Mouse (Mus musculus) brain, embryonic 14.5 days (tissue): ENCODE measurements at regions not wholly inside any gene's neighbourhood (a gene's known extent, or its start where the extent isn't known, plus 50 kb on each side); places are given as distances from the start of the nearest gene placed in this dataset.

Source experiments
- DNase-seq: peaks from one replicate; pipeline ENCODE4 v3.0.0-alpha.2; 2011; ENCODE audit warnings: low read depth
- CTCF ChIP-seq: fragments of 200-500 bp; IDR thresholded peaks from 2 replicates; pipeline ENCODE4 v1.5.1; 2012; ENCODE audit warnings: inconsistent platforms, mild to moderate bottlenecking, moderate library complexity, borderline replicate concordance; ENCODE audit not compliant: insufficient read depth, insufficient read length; ENCODE audit errors: extremely low read depth
- POLR2A ChIP-seq: fragments of 200-500 bp; IDR thresholded peaks from 2 replicates; pipeline ENCODE4 v1.6.1; 2012; ENCODE audit warnings: mild to moderate bottlenecking, inconsistent platforms, borderline replicate concordance; ENCODE audit not compliant: poor library complexity, insufficient read depth, insufficient read length, severe bottlenecking; ENCODE audit errors: extremely low read depth

DNA sequence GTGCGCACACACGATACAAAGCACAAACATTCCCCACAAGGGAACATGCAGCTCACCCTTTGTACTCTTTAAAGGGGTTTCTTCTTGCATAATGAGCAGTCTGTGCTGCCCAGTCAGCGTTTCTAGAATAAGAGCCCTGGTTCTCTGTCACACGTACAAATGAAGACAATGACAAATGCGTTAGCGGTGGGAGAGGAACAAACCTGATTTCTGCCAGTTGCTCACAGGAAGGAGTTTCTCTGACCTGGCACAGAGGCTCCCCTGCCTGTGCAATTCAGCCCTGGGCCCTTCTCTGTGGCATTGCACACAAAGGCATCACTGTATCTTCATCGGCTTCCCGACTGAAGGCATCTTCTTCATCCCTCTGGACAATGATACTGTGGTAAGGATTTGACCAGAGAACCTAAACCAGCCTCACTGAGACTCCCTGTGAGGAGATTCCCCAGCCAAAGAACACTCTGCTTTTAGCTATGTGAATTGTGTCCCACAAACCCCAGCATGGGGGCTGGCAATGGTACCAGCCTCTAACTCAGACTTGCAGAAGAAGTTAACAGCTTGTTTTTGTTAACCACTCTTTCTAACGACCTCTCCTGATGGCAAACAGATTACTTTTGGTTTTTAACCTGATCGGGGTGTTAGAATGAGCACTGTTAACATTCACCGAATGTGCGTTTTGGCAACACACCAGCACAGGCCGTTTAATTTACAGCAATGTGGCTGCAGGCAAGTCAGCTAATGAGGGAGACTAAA, 139.5 kb upstream of the Nabp1 start:
- DNase-seq = peak; percentile 84
- TF ChIP-seq POLR2A (no peak), CTCF (no peak)

DNA sequence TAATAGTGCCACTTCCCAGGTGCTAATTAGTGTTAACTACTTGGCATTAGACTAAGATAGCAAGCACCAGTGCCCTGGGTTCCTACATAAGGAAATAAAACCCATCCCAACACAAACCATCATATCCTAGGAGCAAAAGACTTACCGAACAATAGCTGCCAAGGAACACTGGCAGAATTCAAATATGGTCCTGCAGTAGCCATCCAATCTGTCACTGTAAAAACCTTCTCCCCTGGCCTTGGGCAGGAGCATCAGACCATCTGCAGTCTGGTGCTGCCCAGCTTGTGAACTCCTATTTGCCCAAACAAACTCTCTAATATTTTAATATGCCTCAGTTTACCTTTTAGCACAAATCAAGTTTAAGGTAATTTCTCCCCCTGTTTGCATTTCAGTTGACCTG, 137.9 kb upstream of the Nabp1 start:
- TF ChIP-seq POLR2A (no peak), CTCF (no peak)
- no peak for DNase-seq

DNA sequence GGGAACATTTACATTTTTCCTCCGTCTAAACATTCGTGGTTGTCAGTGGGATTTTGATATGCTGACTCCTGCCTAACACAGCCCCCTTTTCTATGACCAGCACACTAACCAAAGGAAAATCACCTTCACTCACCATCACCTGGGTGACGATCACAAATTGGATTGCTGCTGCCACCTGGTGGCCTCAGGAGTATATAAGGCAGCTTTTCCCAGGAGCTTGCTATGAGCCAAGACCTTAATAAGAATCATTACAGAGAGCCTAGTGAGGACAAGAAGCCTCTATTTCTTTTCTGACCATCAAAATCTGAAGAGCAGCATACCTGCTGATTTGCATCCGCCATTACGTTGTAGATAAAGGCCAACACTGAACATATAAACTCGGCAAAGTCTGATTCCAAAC, 137.3 kb upstream of the Nabp1 start:
- peak; percentile 78; the same call in 1 of the 2 replicates for TF ChIP-seq CTCF
- no peak for TF ChIP-seq POLR2A
- peak; percentile 86 for DNase-seq

DNA sequence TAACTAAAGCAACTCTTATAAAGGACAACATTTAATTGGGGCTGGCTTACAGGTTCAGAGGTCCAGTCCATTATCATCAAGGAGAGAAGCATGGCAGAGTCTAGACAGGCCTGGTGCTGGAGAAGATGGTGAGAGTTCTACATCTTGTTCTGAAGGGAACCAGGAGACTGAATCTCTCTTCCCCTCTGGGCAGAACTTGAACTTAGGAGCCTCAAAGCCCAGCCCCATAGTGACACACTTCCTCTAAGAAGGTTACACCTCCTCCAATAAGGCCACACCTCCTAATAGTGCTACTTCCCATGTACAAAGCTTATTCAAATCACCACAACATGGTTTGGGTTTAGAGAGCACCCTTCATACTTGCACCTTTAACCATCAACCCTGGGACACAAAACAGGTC, 136.5 kb upstream of the Nabp1 start:
- no peak for DNase-seq
- TF ChIP-seq CTCF = no peak
- no peak for TF ChIP-seq POLR2A

DNA sequence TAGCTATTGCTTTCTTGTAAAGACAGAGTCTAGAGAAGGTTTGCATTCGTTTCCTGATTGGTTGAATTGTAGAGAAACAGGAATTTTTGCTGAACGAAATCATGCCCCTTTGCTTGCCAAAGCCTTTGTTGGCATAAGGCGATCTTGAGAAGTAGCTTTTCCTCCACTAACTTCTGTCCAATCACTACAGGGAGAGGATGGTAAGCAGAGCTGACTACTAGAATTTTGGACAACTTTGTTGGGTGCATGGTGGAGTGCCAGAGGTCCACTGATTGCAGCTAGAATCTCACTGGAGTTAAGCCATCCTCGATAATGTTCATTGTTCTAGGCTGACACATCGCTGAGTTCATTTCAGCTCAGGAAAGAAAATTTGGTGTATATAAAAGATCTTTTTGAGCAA, 131.1 kb upstream of the Nabp1 start:
- DNase-seq = no peak
- TF ChIP-seq CTCF (no peak), POLR2A (no peak)

DNA sequence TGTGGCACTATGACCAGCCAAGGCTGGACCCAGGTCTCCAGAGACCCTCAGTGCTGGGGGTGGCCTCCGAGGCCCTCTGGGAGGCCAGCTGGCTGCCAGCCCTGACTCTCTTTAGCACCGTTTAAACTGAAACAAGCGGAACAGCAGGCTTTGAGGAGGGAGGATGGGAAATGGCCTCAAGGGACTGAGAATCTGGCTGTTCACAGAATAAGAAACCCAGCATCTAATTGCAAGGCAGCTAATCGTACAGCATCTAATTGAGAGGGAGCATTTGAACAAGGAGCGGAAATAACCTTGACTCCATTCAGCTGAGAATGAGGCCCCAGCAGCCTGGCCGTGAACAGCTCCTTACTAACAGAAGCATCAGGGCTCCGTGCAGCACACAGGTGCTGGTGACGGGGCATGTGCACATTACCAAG, 129.2 kb upstream of the Nabp1 start:
- TF ChIP-seq POLR2A (no peak), CTCF (no peak)
- DNase-seq = peak; percentile 95

DNA sequence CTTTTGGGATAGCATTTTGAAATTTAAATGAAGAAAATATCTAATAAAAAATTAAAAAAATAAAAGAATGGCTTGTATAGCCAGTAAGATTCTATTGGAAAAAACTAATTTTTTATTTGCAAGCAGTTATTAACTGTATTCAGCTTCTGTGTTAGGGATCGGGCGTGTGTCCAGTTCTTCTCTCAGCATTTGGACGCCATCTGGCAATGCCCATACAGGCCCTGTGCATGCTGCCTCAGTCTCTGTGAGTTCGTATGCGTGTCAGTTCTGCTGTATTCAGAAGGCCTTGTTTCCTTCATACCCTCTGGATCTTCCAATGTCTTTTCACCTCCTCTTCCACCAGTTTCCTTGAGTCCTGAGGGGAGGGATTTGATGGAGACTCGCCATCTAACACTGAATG, 123.8 kb upstream of the Nabp1 start:
- no peak for DNase-seq
- TF ChIP-seq POLR2A = no peak
- no peak for TF ChIP-seq CTCF

DNA sequence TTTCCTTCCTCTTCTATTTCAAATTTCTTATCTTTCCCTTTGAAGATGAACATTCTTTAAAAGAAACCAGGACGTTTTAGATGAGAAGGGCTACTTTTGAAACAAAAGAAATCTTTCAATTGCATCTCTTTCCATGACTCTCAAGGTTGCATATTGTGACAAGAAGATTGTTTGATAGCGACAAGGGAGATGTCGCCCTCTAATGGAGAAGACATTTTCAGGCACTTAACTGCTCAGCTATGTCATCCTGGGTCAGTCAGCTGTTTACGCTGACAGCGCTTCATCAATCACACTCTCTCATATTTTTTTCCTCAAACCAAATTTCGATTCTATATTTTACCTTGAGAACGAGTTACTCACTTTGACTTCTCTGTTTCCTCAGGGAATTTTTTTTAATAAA, 122.2 kb upstream of the Nabp1 start:
- TF ChIP-seq CTCF (peak; percentile 48; the same call in 1 of the 2 replicates), POLR2A (no peak)
- peak; percentile 71 for DNase-seq

DNA sequence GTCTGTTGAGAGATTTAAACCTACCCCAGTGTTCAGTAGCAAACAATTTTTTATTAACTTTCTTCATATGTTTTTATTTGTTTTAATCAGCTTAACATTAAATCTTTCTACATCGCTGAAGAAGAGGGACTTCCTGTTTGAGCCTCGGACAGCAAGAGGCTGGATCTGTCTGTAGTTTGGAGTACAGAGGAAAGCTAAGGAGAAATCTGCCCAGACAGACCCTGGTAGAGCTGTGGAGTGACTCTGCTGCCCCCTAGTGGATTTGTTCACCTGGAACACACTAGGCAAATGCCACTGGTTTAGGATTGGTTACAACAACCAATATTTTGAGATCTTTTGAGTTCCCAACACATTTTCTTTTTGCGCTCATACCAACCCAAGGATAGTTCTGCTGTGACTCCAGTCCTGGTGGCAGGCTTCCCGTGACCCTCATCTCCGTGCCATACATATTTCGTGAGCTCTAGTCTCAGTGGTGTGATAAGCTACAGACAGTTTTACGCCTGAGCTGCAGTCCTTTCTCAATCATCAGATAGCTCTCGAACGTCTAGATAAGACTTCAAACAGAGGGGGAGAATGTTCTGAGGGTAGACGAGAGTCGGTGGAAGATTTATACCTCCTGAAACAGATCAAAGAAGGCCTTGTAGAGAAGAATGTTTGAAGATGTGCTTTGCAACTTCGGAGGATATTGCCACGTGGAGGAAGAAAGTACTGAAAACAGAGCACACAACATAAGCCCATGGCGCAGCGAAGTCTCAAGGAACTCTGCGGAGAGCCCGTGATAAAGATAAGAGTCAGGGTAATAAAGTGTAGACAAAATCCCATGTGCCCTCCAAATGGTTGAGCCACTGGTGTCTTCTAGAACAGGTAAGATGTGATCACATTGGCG, 119.0 kb upstream of the Nabp1 start:
- DNase-seq = peak; percentile 93
- no peak for TF ChIP-seq POLR2A
- TF ChIP-seq CTCF = peak; percentile 81; the same call in 1 of the 2 replicates

DNA sequence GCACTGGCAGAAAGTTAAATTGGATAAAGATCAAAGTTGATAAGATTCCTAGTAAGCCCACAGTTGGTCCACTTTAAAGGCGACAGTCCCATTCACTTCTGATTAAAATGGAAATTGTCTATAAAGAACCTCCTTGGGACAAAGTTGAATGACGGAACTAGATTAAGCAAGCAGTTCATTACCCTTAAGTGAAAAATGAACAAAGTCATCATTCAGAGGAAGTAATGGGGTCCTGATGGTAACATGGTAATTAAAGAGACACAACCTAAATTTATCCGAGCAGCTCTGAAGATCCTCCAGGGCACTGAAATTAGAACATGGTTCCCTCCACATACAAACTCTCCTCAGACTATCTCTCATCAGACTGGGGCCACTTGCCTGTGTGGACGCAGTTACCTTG, 116.4 kb upstream of the Nabp1 start:
- TF ChIP-seq CTCF (no peak), POLR2A (no peak)
- DNase-seq = no peak

DNA sequence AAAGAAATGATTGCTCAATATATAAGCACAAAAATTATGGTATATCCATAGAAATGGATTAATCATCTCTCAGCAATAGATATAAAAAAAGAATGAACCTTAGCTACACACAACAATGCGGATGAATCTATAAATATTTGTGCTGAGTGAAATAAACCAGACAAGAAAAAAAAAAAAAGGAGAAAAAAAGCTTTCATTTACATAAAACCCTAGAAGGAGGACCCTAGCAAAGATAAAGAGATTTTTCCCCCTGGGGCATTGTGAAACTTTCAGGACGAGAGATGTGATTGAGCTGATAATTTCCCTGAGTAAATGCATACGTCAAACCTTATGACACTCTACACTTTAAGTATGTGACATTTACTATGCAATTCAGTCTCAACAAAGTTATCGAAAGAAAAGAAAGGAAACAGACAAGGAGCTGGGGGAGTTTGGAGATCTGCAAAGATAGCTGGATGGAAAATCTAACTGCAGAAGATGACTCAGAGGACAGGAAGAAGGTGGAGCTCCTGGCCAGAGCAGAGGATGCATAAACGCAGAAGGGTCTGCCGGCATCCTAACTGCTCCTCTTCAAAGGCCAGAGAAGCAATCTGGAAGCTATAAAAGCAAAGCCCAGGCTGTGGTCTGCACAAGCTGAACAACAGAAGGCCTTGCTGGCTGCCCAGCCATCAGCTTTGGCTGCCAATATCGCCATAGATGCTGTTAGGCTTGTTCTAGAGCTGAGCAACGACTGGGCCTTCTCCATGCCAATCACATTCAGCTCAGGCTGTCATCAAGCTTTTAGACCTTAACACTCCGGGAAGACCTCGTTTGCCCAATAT, 115.6 kb upstream of the Nabp1 start:
- no peak for DNase-seq
- TF ChIP-seq POLR2A = no peak
- no peak for TF ChIP-seq CTCF
